Mouse (Mus musculus) left cerebral cortex, adult 18-20 months (tissue): ENCODE measurements at regions not wholly inside any gene's neighbourhood (a gene's known extent, or its start where the extent isn't known, plus 50 kb on each side); places are given as distances from the start of the nearest gene placed in this dataset.

ENCODE experiments used
- DNase-seq, 2 experiments: peaks; one replicate each; pipeline ENCODE4 v3.0.0; 2021 to 2022; ENCODE audit warnings: low spot score in 2 of 2, mixed read lengths in 1 of 2

- no peak for DNase-seq
Measured at GRCm38 (mm10) chr12:107338758-107339157, 149.7 kb upstream of the 3110018I06Rik start.

DNA sequence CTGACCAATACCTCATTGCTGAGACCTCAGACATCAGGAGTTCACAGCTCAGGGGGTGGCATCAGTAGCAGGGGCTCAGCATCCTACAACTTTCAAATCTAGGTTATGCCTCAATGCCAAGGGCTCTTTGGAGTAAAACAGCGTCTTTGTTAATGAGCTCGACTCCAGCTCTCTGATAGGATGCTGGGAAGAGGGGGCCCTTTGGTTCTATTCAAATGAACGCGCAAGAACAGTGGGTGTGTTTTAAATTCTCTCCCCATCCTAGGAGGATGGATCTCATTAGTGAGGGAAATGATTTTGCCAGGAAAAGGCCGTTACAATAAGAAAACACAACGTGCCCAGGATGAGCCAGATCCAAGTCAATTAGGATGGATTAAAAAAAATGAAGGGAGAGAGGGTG, 132.2 kb upstream of the 3110018I06Rik start:
- no peak for DNase-seq

- no peak for DNase-seq
Measured at GRCm38 (mm10) chr12:107356974-107357373, 131.5 kb upstream of the 3110018I06Rik start.

DNA sequence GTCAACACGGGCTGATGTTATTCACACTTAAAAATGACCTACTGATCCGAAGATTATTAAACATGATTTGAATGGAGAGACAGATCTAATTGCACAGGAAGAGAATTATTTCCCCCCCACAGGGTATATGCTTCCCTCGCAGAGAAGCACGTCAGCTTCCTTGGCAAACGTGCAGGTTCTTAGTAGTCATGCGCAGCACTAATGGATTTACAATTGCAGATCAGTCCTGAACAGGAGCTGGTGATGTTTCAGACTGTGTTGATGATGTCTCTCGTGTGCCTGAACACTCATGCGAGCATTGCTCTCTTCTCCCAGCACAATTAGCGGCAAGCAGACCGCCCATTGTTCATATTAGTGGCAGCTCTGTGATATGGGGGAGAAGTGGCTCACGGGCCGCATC, 127.9 kb upstream of the 3110018I06Rik start:
- DNase-seq: no peak

DNA sequence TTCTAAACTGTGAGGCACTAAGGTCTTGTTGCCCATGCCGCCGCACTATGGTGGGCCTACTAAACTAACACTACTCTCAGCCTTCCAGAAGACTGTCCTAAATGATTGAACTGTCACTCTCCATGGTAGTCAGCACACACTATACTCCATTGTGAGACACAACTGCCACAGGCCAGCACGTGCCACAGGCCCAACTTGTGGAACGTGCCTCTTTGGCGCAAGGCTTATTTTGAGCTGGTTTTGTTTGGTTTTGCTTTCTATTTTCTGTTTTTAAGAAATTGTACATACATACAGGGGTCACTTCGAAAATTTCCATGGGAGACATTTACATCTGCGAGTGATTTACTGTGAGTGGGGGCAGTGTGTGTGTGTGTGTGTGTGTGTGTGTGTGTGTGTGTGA, 126.8 kb upstream of the 3110018I06Rik start:
- DNase-seq: no peak

DNA sequence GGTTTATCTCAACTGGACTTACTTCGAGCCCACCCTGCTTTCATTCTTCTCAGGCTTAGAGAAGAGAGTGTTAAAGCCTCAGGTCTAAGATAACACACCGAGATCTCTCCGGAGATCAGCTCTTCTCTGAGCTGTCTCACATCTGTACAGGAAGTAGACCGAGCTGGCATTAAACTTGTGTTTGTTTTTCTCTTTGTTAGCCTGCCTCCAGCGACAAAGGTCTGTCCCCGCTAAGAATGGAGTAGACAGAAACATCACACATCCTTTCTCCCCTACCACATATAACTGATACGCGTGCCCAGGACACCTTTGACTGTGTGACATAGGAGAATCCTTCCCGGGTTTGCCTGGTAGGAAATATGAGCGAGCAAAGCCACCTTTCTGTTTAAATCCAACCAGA, 126.3 kb upstream of the 3110018I06Rik start:
- DNase-seq: no peak

DNA sequence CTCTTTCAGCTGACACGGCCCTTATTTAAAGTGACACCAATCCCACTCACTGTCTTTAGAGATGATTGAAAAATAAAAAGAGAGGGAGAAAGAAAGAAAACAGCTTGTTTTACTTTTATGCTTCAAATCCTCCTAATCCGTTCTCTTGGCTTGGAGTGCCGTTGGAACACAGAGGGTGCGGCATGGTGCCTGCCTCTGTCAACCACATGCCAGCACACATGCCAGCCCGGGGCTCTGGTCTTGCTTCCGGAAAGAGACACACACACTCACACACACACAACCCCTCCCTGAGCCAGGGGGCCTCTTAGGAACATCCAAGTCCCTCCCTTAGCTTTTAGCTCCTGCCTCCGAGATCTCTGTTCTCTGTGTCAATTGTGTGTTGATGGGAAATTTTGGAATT, 116.2 kb upstream of the 3110018I06Rik start:
- no peak for DNase-seq

- no peak for DNase-seq
Measured at GRCm38 (mm10) chr12:107392050-107392795, 96.2 kb upstream of the 3110018I06Rik start.

DNA sequence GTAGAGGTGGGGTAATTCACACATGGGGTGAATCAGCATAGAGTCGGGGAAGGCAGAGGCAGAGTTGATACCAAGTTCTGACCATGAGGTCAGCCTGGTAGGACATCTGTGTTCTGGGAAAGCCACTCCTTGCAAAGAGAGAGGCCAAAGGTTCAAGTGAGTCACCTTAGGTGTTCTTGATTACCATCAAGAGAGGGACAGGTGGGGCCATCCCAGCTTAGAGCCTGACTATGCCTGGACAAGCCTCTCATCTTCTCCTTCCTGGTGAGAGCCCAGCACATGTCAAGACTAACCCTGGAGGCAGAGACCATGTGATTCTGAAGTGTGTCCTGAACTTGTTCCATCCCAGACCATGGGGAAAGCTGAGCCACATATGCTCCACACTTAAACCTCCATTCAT, 94.0 kb upstream of the 3110018I06Rik start:
- no peak for DNase-seq

DNA sequence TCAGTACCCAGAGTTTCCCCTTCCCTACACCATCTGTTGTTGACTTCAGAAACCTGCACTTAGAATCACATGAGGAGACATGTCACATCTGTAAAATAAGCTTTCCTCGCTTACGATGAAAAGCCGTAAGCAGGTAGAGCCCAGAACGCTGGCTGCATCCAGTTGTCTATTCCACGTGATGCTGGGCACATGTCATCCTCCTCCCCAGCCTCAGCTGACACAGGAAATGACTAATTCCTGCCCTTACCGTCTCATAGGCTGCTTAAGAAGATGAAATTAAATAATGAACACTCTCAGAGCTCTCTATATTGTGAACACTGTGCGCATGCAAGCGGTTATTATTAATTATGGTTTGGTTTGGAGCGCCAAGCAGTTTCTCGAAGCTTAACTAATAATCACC, 83.6 kb upstream of the 3110018I06Rik start:
- no peak for DNase-seq

- no peak for DNase-seq
Measured at GRCm38 (mm10) chr12:107423923-107424322, 64.5 kb upstream of the 3110018I06Rik start.

DNA sequence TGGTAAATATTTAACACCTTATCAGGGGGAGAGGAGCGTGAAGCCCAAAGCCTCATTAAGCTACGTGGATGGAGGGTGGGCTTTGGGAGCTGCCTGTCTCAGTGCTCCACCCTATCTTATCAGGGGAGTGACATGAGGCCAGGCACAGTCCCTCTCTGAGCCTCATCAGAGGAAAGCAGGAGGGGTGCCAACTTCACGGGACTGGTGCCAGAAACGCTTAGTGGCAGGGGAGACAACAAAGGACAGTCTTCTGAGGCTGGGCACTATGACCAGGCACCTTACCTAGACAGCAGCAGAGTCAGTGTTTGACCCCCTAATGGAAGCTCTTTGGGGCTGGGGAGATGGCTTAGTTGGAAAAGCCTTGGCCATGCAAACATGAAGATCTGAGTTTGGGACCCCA, 49.9 kb upstream of the 3110018I06Rik start:
- DNase-seq: no peak
